Mouse (Mus musculus): Measurements from ENCODE around the gene Srd5a2.
"Not testable (repeated sequence)": the region's sequence is repeated elsewhere in the genome, so short reads cannot be mapped to it uniquely, and the experiment has no call there.

The Srd5a2 gene

DNA sequence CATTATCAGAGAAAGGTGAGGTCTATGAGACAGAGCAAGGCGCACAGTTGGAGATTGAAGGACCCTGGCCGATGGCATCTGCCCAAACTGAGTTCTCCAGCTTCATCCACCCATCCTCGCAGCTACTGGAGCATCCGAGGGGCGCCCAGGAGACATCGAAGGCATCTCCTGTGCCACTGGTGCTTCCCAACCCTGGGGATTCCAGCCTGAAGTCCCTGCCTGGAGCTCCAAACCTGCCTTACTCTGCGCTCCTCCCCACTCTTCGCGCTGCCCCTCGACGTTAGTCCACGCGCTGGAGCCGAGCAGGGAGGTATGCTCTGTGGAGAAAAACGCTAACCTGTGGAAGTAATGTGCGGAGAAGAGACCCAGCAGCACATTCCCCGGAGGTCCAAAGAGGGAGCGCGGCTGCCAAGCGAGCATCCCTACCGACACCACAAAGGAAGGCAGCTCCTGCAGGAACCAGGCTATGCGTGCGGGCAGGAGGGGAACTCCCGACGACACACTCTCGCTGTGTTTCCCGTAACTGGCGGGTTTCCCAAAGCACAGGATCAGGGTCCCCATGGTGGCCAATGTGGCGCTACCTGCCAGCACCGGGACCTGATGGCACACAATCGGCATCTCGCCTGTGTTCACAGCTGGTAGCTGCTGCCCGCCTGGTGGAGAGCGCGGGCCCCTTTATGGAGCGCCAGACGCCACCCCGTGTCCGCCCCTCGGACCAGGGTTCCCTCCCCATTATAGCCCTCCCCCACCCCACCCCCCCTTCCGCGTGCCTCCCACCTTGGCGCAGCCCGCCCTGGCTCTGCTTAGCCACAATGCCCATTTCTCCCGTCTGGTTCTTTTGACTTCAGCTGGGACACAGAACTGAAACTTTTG lies at the start of gene Srd5a2:
Srd5a2 (minus strand) TSS at position 707 of the 873 bp plus-strand sequence.
- DNase-seq (ENCODE audit: low read depth) = no peak

DNA sequence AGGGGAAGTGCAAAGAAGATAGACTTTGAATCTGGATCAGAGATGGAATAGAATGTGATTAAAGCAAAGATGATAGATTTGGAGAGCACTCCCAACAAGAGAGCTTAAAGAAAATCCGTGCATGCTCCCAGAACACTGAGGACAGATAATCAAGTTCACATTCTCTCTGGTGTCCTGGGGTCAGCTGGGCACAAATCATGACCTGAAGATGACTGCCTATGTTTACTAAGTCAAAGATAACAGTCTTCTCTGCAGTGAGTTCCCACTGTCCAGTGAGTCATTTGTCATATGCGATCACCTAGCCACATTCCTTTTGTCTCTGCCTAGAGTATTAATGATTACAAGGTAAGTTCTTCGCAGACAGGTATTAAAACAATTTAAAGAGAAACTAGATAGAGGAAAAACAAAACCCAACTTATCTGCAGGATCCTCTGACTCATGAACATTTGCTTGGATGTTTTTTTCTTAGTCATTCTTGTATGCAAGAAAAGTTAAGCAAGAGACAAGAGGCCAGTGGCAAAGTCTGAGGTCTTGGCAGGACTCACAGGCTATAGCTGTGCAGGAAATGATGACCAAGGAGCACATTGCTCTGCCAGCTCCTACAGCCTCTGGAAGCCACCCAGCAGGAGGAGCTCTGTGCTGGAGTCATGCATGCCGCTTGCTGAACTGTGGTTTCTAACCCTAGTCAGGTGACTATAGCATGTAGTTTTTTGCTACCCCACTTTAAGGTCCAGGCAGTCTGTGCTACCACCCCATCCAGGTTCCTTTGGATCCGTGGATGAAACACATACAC lies 41.4 kb upstream of the Srd5a2 start:
- DNase-seq (ENCODE audit: low read depth) = no peak

DNA sequence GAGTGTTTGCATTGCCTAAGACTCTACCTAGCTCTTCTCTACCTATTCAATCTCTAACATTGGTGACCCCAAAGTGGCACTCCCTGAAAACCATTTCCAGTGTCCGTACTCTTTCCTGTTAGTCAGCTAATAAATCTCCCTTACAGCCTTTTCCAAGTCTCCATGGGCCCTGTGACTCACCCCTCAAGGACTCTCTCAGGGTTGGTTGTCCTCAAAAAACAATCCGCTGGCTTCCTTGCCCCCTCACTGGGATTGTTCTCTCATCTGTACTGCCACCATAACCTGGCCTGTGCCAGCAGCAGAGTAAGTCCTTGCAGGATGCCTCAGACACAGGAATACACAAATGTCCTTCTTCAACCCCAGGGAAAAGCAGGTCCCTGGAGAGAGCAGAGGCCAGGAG lies 40.3 kb upstream of the Srd5a2 start:
- no peak for DNase-seq (ENCODE audit: low read depth)

DNA sequence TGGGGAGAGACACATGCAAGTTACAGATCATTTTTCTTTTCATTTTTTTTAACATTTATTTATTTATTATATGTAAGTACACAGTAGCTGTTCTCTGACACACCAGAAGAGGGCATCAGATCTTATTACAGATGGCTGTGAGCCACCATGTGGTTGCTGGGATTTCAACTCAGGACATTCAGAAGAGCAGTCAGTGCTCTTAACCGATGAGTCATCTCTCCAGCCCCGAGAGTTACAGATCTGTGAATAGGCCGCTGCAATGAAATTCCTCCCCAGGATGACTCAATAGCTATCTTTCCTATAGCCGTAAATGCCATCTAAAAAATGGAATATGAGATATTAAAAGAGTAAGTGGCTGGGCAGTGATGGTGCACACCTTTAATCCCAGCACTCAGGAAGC lies 35.7 kb upstream of the Srd5a2 start:
- DNase-seq (ENCODE audit: low read depth) = no peak

DNA sequence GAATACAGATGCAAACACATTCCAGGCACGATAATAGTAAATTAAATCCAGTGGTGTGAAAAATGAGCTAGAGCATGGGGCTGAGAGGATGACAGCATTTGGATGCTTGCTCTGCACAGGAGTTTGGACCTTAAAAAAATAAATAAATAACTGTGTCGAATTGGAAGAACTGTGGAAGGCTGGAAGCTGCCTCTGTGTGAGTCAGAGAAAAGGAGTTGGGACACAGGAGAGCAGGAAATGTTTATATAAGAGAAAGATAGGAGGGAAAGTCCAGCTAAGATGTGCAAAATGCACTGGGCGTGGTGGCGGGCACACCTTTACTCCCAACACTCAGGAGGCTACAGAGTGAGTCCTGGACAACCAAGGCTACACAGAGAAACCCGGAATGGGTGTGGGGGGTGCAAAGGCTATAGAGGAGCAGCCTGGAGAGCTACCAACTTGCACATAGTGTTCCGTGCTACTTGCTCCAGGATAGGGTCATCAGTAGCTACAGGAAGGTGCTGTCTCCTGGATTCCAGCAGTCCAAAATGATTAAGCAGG lies 32.4 kb upstream of the Srd5a2 start:
- DNase-seq (ENCODE audit: low read depth) = no peak

DNA sequence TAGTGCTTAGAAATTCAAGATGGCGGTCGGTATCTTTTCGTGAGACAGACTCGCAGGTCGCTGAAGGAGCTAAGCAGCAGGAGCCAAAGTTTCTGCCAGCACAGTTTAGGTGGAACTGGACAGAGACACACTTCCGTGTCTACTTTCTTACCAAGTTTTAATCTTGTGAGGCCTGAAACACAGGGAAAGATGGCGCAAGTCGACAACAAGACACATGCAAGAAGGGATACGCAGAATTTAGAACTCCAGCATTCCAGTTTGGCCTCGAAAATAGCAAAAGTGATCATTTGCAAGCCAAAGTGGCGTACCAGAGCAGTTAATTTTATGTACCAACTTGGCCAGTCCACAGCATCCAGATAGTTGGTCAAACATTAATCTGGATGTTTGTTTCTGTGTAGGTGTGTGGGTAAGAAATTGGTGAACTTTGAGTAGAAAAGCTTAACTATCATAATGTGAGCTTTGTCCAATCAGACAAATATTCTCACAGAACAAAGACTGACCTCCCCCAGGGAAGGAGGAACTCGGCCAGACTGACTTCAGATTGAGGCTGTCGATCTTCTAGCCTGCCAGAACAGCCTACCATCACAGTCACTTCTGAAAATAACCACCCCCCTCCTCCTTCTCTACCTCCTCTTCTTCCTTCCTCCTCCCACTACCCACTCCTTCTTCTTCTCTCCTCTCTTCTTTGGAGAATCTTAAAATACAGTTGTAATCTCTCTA lies 31.2 kb upstream of the Srd5a2 start:
- DNase-seq (ENCODE audit: low read depth) = no peak

DNA sequence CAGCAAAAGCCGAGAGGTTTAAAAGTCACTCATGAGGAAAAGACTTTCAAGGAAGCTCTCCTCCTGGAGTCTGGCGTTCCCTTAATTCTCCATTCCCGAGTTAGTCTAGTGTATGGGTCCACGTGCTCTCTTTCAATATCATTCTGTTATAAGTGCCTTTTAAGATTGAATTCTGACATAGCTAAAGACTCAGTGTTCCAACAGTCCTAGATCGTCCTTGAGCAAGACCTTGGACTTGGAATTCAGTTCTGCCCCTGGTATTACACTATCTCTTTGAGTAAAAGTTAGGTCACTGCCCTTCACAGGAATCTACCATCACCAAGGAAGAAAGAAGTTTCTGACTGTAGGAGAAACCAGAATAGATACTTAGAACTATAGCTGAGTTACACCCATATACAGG lies 25.4 kb upstream of the Srd5a2 start:
- DNase-seq (ENCODE audit: low read depth) = not testable (repeated sequence)

DNA sequence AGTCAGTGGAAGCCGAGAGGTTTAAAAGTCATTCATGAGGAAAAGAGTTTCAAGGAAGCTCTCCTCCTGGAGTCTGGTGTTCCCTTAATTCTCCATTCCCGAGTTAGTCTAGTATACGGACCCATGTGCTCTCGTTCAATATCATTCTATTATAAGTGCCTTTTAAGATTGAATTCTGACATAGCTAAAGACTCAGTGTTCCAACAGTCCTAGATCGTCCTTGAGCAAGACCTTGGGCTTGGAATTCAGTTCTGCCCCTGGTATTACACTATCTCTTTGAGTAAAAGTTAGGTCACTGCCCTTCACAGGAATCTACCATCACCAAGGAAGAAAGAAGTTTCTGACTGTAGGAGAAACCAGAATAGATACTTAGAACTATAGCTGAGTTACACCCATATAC lies 15.0 kb upstream of the Srd5a2 start:
- DNase-seq (ENCODE audit: low read depth) = not testable (repeated sequence)

DNA sequence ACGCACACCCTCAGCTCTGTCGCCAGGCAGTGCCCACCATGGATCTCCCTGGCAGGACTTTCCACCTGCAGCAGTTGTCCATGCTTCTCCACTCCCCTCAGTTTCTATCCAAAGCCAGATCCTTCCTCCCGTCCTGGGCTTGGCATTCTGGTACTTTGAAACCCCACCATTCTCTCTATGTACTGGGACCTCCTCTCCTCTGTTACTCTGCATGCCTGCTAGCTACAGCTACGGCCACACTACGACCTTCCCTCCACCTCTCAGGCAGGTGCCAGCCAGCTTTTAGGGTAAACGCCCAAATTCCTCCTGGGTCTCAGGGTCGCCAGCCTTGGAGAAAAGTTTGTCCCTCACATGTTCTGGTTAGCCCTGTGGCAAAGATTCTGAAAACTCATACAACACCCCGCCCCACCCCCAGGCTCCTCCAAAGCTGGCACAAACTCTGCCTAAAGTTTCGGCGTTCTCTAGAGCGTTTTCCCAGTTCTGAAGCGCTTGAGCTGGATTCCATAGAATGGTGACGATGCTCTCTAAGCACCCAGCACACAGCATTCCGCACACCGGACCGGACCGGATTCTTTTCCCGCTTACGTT lies 607 bp upstream of the Srd5a2 start:
- DNase-seq (ENCODE audit: low read depth) = no peak

DNA sequence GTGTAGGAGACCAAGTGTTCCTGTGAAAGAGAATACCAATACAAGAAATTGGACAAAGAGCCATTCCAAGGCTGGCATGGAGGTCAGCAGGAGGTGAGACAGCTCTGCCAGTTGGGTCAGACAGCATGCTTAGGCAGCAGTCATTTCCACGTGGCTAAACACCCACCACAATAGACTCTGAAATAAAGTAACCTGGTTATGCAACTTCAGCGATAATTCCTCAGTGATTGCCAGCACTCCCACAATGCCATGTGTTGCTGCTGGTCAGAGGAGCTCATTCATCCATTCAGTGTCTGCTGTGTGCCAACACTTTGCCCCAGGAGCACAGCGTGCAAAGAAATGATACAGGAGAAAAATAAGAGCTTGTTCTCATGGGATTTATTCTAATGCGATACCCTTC lies 4.0 kb downstream of the Srd5a2 start:
- no peak for DNase-seq (ENCODE audit: low read depth)

DNA sequence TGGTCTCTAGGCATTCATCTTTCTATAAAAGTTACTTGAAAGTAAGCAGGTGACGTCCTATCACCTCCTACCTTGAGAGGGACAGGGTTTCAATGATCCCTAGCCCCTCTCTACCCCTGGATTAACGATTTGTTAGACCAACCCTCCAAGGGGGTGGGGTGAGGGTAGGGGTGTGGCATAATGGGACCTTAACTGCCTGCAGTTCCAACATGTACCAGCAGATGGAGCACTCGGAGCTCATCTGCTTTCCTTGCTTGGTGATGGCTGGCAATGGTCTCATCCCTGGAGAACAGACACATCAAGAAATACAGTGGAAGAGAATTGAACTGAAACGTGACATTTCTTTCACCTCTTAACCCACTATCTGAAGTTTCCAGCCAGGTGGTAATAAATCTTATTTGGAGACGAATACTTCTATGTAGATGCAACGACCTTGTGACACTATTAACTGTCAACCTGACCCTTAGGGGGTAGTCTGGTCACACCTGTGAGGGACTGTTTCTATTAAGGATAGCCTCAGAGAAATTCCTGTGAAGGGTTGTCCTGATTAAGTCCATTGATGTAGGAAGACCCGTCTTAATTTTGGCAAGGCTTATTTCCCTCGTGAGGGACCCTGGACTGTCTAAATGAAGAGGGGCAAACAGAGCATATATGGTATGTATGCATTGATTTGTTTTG lies 27.1 kb downstream of the Srd5a2 start:
- DNase-seq (ENCODE audit: low read depth) = peak; percentile 74

DNA sequence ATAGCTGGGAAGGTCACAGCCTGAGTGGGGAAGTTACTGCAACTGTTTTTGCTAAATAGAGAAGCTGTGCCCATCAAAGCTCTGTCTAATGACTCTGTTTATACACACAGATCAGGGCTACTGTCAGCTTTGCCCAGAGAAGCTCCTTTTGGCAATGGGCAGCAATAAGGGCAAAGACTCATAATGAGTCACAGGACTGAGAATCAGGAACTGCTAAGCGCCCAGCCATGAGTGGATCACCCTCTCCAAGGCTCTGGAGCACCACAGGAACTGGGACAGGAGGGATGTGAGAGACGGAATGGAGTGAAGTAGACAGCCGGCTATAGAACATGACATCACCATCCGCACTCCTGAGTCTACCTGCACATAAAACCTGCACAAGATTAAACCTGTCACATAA lies 29.4 kb downstream of the Srd5a2 start:
- DNase-seq (ENCODE audit: low read depth) = no peak

DNA sequence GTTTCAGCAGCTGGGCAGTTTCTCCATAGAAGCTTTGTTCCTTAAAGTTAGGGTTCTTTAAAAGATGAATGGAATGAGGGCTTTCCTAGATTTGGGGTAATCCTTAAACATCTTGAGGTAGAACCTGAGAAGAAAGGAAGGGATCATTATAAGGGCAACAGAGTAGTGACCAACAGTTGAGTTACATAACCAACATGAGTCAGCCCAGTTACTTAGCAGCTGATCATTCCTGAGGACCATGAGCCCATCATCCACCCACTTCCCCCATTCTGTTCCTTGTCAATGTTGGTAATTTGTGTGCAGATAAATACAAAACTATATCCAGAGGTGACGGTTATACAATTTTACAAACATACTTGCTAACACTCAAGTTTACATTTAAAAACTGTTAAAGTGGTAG lies 30.1 kb downstream of the Srd5a2 start:
- DNase-seq (ENCODE audit: low read depth) = no peak

DNA sequence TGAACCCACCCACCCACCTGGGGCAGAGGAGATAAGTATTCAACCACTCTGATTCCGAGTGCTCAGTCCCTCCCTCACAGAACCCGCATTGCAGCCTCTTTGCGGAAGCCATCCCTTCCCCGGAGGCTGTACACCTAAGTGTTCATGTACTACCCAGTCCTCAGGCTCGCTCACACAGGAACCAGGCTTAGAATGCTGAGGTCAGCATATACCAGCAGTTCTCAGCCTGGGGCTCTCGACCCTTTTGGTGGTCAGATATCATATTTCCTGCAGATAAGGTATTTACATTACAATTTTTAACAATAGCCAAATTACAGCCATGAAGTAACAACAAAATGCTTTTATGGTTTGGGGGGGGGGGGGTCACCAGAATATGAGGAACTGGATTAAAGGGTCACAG lies 32.6 kb downstream of the Srd5a2 start:
- DNase-seq (ENCODE audit: low read depth) = no peak

DNA sequence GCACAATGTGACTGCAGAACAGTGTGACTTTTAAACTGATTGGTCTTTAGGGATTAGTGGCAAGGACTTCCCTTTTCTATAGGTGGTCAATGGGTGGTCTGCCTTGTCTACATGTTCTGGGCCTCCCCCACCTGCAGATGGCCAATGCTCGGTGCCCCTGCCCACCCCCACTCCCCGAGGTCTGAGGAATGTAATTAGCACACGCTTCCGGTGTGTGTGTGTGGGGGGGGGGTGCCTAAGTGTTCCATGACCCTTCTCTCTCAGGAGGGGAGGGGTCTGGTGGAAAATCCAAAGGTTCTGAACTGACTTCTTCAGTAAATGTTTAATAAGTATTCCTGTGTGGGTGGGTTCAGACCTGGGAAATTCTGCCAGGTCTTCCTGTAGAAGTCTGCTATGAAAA lies 39.0 kb downstream of the Srd5a2 start:
- DNase-seq (ENCODE audit: low read depth) = no peak

DNA sequence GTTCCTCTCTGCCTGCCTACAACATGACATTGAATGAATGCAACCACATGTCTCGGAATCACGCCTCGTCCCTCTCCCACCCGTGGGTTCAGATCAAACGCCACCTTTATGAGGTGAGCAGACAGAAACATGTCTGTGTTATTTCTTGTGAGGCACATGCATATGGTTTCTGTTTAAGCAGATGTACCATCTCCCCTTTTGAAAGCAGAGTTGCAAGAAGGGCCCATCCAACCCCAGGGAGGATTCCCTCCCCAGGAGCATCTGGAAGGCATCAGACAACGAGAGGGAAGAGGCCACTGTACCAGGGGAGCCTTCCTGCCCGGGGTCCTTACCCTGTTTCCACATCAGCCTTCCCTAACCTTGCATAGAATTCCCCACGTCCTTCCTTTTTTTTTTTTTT lies 40.7 kb downstream of the Srd5a2 start:
- DNase-seq (ENCODE audit: low read depth) = no peak

DNA sequence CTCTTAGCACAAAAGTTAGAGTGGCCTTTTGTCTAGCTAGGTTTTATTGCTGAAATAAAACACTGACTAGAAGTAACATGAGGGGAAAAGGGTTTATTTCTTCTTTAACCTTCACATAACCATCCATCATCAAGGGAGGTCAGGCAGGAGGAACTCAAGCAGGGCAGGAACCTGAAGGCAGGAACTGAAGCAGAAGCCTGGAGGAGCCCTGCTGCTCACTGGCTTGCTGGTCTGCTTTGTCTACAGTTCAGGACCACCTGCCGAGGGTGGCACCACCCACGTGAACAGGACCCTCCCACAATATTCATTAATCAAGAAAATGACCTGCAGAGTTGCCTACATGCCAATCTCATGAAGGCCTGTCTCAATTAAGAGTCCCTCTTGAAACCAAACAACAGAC lies 45.3 kb downstream of the Srd5a2 start:
- no peak for DNase-seq (ENCODE audit: low read depth)

DNA sequence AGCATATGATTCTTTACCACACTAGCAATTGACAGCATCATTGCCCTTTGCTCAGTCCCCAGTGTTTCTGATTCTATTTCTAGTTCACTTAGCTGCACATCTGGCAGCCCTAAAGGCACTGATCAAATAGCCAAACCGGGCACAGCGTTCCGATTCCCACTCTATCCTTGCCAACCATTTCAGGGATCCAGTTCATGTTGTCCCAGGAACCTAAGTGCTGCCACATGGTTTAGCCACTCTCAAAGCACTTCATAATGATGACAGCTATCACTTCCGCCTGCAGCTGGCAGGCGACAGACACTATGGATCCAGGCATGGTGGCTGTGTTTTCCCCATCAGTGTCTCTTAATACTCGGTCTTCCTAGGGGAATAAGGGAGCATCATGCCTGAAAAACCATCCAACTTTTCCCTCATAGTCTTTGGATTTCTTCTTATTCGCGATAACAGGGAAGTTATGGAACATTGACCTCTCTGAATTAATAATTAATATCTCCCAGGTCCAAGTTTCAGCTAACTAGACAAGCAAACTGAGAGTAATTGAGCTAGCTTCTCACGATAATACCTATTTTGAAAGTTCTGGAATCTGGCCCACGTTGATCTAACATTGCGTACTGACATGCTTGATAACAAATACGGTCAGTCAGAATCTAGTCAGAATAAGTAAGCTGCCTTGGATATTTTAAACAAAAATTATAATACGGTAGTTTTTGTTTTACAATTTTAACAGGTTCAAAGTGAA lies 51.6 kb downstream of the Srd5a2 start:
- no peak for DNase-seq (ENCODE audit: low read depth)

DNA sequence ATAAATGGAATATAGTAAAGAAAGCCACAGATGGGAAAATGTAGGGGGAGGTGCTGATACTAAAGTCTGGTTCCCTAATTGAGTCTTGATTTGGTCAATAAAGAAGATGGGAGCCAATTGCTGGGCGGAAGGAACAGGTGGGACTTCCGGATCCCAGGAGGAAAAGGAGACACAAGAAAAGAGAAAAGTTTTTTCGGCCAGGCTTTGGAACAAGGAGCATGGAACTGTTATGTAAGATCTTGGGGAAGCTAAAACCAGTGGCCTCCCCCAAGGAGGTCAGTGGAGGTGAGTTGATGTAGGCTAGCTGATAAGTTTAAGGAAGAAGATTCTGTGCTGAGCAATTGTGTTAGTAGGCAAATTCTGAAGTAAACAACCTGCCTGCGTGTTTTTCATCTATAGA lies 56.5 kb downstream of the Srd5a2 start:
- DNase-seq (ENCODE audit: low read depth) = no peak

DNA sequence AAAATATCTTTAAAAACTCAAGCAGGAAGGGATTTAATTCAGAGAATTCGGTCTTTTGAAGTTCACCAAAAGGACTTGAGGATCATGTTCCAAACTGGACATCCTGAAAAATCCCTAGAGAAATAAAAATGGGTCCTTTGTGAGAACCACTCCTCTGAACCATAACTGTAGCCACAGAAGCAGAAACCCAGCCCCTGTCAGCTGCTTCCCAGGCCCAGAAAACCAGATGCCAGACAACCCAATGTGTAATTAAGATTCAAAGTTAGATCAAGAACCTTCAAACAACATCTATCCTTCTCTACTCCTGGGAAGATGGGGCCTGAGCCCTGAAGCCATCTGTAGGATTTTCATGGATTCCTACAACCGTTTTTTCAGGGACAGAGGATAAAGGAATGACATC lies 61.1 kb downstream of the Srd5a2 start:
- no peak for DNase-seq (ENCODE audit: low read depth)

DNA sequence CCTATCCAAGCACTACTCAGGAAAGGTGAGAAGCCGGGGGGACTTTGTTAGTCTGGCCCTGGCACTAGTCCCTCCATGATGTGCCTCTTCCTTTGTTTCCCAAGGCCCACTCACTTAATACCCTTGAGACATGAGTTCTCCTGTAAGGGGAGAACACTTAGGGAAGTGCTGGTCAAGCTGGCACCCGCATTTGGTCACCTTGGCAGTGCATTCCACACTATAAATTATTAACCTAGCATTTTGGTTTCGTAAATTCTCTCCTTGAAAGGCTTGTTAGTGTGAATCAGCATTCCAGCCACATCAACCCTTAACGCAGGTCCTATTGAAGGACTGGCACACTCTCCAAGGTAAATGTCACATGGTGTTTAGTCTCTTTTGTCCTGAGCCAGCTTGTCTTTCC lies 61.8 kb downstream of the Srd5a2 start:
- no peak for DNase-seq (ENCODE audit: low read depth)

All from c-Kit-positive CD71-negative TER-119-negative erythroid progenitor cells, embryonic 14.5 days (primary cell).